Comparison of ENCODE assay signal across 12 mouse cellular contexts in genomic region chr6:85372496-85372895, GRCm38 (mm10). TPM values are rescaled to one million over a fixed set of nuclear protein-coding genes. Genes with fewer than 3 reads are reported as not detected.
A peak's percentile ranks its signal among the peaks of the same experiment; 100 is the strongest.
DNase-seq lines count a peak whose midpoint lies in the region; ATAC-seq lines count a peak whose summit lies in the region.
"Had no signal": no experiment of that assay in that cellular context is flagged by ENCODE, and none has a peak within 500 bp of the region (broad histone marks: within the 10 kb centered on the region; RNA-seq: fewer than 3 reads in every experiment).

No protein-coding gene starts in this region.

- H3K27ac ChIP-seq in kidney, embryonic 15.5 days, result no peak overlapping the region
- no peak overlapping the region for H3K27ac ChIP-seq in embryonic facial prominence, embryonic 14.5 days (replicated peaks; ENCODE audit: low read depth, low read length)
- H3K27ac ChIP-seq in heart, embryonic 13.5 days (replicated peaks), result peak overlapping the region; percentile 96
- no peak overlapping the region for H3K27ac ChIP-seq in midbrain, embryonic 13.5 days

- no peak for DNase-seq in kidney, adult 8-10 months
- DNase-seq in embryonic facial prominence, embryonic 14.5 days (ENCODE audit: low spot score), result no peak
- DNase-seq in layer of hippocampus, adult 18-20 months (ENCODE audit: low spot score in 2 of 2), result no peak
- DNase-seq: liver, postnatal 0 days had no signal

- H3K4me3 ChIP-seq in kidney, embryonic 15.5 days (replicated peaks), result peak overlapping the region; percentile 15
- H3K4me3 ChIP-seq in embryonic facial prominence, embryonic 14.5 days (ENCODE audit: low read depth, low read length), result 0 out of 2 replicates have a peak overlapping the region, but pooled peaks have one; percentile 84
- peak overlapping the region; percentile 94 for H3K4me3 ChIP-seq in heart, embryonic 13.5 days
- H3K4me3 ChIP-seq in midbrain, embryonic 13.5 days (replicated peaks), result peak overlapping the region; percentile 73; the same call in 1 of the 2 replicates

- H3K27me3 ChIP-seq in kidney, embryonic 15.5 days, result no peaks in the 10 kb centered on the region
- H3K27me3 ChIP-seq in embryonic facial prominence, embryonic 14.5 days (replicated peaks; ENCODE audit: control insufficient read depth, insufficient read depth, low read length), result no peaks in the 10 kb centered on the region
- H3K27me3 ChIP-seq in heart, embryonic 13.5 days (replicated peaks), result no peaks in the 10 kb centered on the region
- peaks cover 2% of the 10 kb centered on the region; the same call in 1 of the 2 replicates for H3K27me3 ChIP-seq in midbrain, embryonic 13.5 days

- H3K9me3 ChIP-seq in kidney, embryonic 15.5 days (replicated peaks), result no peaks in the 10 kb centered on the region
- H3K9me3 ChIP-seq in embryonic facial prominence, embryonic 14.5 days (ENCODE audit: control insufficient read depth, low read length), result no peaks in the 10 kb centered on the region
- no peaks in the 10 kb centered on the region for H3K9me3 ChIP-seq in heart, embryonic 13.5 days
- H3K9me3 ChIP-seq in midbrain, embryonic 13.5 days, result no peaks in the 10 kb centered on the region

- H3K9ac ChIP-seq in kidney, embryonic 15.5 days, result 0 out of 2 replicates have a peak overlapping the region, but pooled peaks have one; percentile 21
- peak overlapping the region; percentile 35; the same call in 1 of the 2 replicates for H3K9ac ChIP-seq in embryonic facial prominence, embryonic 14.5 days (ENCODE audit: low read depth, low read length)
- peak overlapping the region; percentile 98 for H3K9ac ChIP-seq in heart, embryonic 13.5 days
- no peak overlapping the region for H3K9ac ChIP-seq in midbrain, embryonic 13.5 days (replicated peaks)
- H3K9ac ChIP-seq: liver, postnatal 0 days had no signal

- peaks cover 62% of the 10 kb centered on the region for H3K4me1 ChIP-seq in kidney, embryonic 15.5 days
- H3K4me1 ChIP-seq in embryonic facial prominence, embryonic 14.5 days (ENCODE audit: control insufficient read depth, insufficient read depth, low read length), result peaks cover 32% of the 10 kb centered on the region
- H3K4me1 ChIP-seq in heart, embryonic 13.5 days, result peaks cover 74% of the 10 kb centered on the region
- H3K4me1 ChIP-seq in midbrain, embryonic 13.5 days (replicated peaks), result peaks cover 28% of the 10 kb centered on the region

- ATAC-seq in kidney, embryonic 15.5 days (replicated peaks; ENCODE audit: low FRiP score), result no peak
- ATAC-seq in embryonic facial prominence, embryonic 14.5 days (ENCODE audit: low read depth), result no peak
- ATAC-seq in heart, embryonic 13.5 days (ENCODE audit: extremely low read depth, insufficient number of reproducible peaks, low FRiP score, low TSS enrichment), result no peak
- ATAC-seq in midbrain, embryonic 13.5 days, result no peak
- ATAC-seq in monocyte, adult 5-6 weeks (replicated peaks; ENCODE audit: insufficient number of reproducible peaks, low FRiP score, low TSS enrichment, poor library complexity, severe bottlenecking), result no peak
- ATAC-seq in activated CD4-positive, CD25-positive, alpha-beta regulatory T cell, adult 4 months, result no peak
- ATAC-seq: liver, postnatal 0 days had no signal

- H3K36me3 ChIP-seq in kidney, embryonic 15.5 days, result no peaks in the 10 kb centered on the region
- H3K36me3 ChIP-seq in embryonic facial prominence, embryonic 14.5 days (ENCODE audit: control insufficient read depth, insufficient read depth, low read length), result no peaks in the 10 kb centered on the region
- peaks cover 15% of the 10 kb centered on the region; the same call in 1 of the 2 replicates for H3K36me3 ChIP-seq in heart, embryonic 13.5 days
- no peaks in the 10 kb centered on the region for H3K36me3 ChIP-seq in midbrain, embryonic 13.5 days

- peak overlapping the region; percentile 94 for H3K4me2 ChIP-seq in kidney, embryonic 15.5 days
- H3K4me2 ChIP-seq in embryonic facial prominence, embryonic 14.5 days (ENCODE audit: low read depth, low read length), result peak overlapping the region; percentile 79
- peak overlapping the region; percentile 75 for H3K4me2 ChIP-seq in heart, embryonic 13.5 days
- peak overlapping the region; percentile 63 for H3K4me2 ChIP-seq in midbrain, embryonic 13.5 days (replicated peaks)

- 70% methylated on average over 2 of the region's 2 CpGs for WGBS in kidney, embryonic 15.5 days
- 71% methylated on average over 2 of the region's 2 CpGs for WGBS in embryonic facial prominence, embryonic 14.5 days
- 43% methylated on average over 2 of the region's 2 CpGs for WGBS in heart, embryonic 13.5 days
- 75% methylated on average over 2 of the region's 2 CpGs for WGBS in midbrain, embryonic 13.5 days

RNA-seq across cellular contexts. Expression of gene Rab11fip5, which starts 1.9 kb away (rescaled TPM):
- polyA plus RNA-seq in kidney, embryonic 15.5 days (2015; fragmentation: Nextera tagmentation; extraction: Ambion mirVana), result 12.1 and 13.8 TPM in 2 replicates
- polyA plus RNA-seq in embryonic facial prominence, embryonic 14.5 days (2014; fragmentation: Nextera tagmentation; extraction: Ambion mirVana), result 15.1 and 15.7 TPM in 2 replicates
- 38.7 and 45.2 TPM in 2 replicates for polyA plus RNA-seq in heart, embryonic 13.5 days (2015; fragmentation: Nextera tagmentation; extraction: Ambion mirVana)
- 12.2 and 12.4 TPM in 2 replicates for polyA plus RNA-seq in midbrain, embryonic 13.5 days (2015; fragmentation: Nextera tagmentation; extraction: Ambion mirVana)
- total RNA-seq in layer of hippocampus, adult 18-20 months (2021), result 10 to 100 TPM; 60.7 to 61.2 TPM
- total RNA-seq in monocyte, adult 5-6 weeks (2017), result 1.6 to 3.0 TPM (median 1.6 TPM) in 3 replicates
- under 1 TPM; 0.15 to 0.29 TPM for polyA plus RNA-seq in activated CD4-positive, CD25-positive, alpha-beta regulatory T cell, adult 4 months (2017; shearing (Covaris generic))

RNA-seq across cellular contexts. Expression of gene Sfxn5, which starts 39.3 kb away (rescaled TPM):
- polyA plus RNA-seq in kidney, embryonic 15.5 days (2015; fragmentation: Nextera tagmentation; extraction: Ambion mirVana), result 12.4 and 12.9 TPM in 2 replicates
- 6.7 and 8.9 TPM in 2 replicates for polyA plus RNA-seq in embryonic facial prominence, embryonic 14.5 days (2014; fragmentation: Nextera tagmentation; extraction: Ambion mirVana)
- 3.3 and 4.6 TPM in 2 replicates for polyA plus RNA-seq in heart, embryonic 13.5 days (2015; fragmentation: Nextera tagmentation; extraction: Ambion mirVana)
- 12.6 and 13.4 TPM in 2 replicates for polyA plus RNA-seq in midbrain, embryonic 13.5 days (2015; fragmentation: Nextera tagmentation; extraction: Ambion mirVana)
- 100 to 1,000 TPM; 177 TPM for total RNA-seq in layer of hippocampus, adult 18-20 months (2021)
- total RNA-seq in monocyte, adult 5-6 weeks (2017), result 3.7 to 7.3 TPM (median 4.6 TPM) in 3 replicates
- polyA plus RNA-seq in activated CD4-positive, CD25-positive, alpha-beta regulatory T cell, adult 4 months (2017; shearing (Covaris generic)), result 1 to 10 TPM; 1.5 to 1.8 TPM

RNA-seq across cellular contexts. Expression of gene Noto, which starts 51.2 kb away (rescaled TPM):
- not detected in 2 replicates for polyA plus RNA-seq in kidney, embryonic 15.5 days (2015; fragmentation: Nextera tagmentation; extraction: Ambion mirVana)
- polyA plus RNA-seq in embryonic facial prominence, embryonic 14.5 days (2014; fragmentation: Nextera tagmentation; extraction: Ambion mirVana), result not detected in 2 replicates
- polyA plus RNA-seq in heart, embryonic 13.5 days (2015; fragmentation: Nextera tagmentation; extraction: Ambion mirVana), result not detected in 2 replicates
- not detected in 2 replicates for polyA plus RNA-seq in midbrain, embryonic 13.5 days (2015; fragmentation: Nextera tagmentation; extraction: Ambion mirVana)
- not detected for total RNA-seq in layer of hippocampus, adult 18-20 months (2021)
- total RNA-seq in monocyte, adult 5-6 weeks (2017), result not detected in 3 replicates
- not detected for polyA plus RNA-seq in activated CD4-positive, CD25-positive, alpha-beta regulatory T cell, adult 4 months (2017; shearing (Covaris generic))
- total RNA-seq: ES-E14; heart, postnatal 36 days had no signal
- polyA plus RNA-seq: liver, postnatal 0 days; small intestine, adult 2 months had no signal

RNA-seq across cellular contexts. Expression of gene Smyd5, which starts 59.3 kb away (rescaled TPM):
- 69.3 and 75.1 TPM in 2 replicates for polyA plus RNA-seq in kidney, embryonic 15.5 days (2015; fragmentation: Nextera tagmentation; extraction: Ambion mirVana)
- 38.1 and 43.4 TPM in 2 replicates for polyA plus RNA-seq in embryonic facial prominence, embryonic 14.5 days (2014; fragmentation: Nextera tagmentation; extraction: Ambion mirVana)
- 38.0 and 39.6 TPM in 2 replicates for polyA plus RNA-seq in heart, embryonic 13.5 days (2015; fragmentation: Nextera tagmentation; extraction: Ambion mirVana)
- 51.2 and 51.5 TPM in 2 replicates for polyA plus RNA-seq in midbrain, embryonic 13.5 days (2015; fragmentation: Nextera tagmentation; extraction: Ambion mirVana)
- total RNA-seq in layer of hippocampus, adult 18-20 months (2021), result 10 to 100 TPM; 46.9 to 49.0 TPM
- total RNA-seq in monocyte, adult 5-6 weeks (2017), result 19.5 to 21.8 TPM (median 20.2 TPM) in 3 replicates
- polyA plus RNA-seq in activated CD4-positive, CD25-positive, alpha-beta regulatory T cell, adult 4 months (2017; shearing (Covaris generic)), result 10 to 100 TPM; 21.2 to 27.0 TPM

Comparison
In these comparisons a context has a peak if more than half of its experiments do, and no peak if none do; other contexts are left out.
1. H3K4me3 ChIP-seq: peak in every context shown above with its lines; median percentile 94 in heart, embryonic 13.5 days; 84 in embryonic facial prominence, embryonic 14.5 days; 73 in midbrain, embryonic 13.5 days; 15 in kidney, embryonic 15.5 days.
2. RNA of gene Rab11fip5, which starts 1.9 kb away (polyA plus RNA-seq): 38.7 to 45.2 TPM in heart, embryonic 13.5 days, 15.1 to 15.7 TPM in embryonic facial prominence, embryonic 14.5 days, 12.1 to 13.8 TPM in kidney, embryonic 15.5 days and 12.2 to 12.4 TPM in midbrain, embryonic 13.5 days; 0.15 to 0.29 TPM in activated CD4-positive, CD25-positive, alpha-beta regulatory T cell, adult 4 months; every median in the first group is over 10 times any median in the second.
3. Peak in every context shown above with its lines, with median percentiles within 50 percentile points of each other: H3K4me2 ChIP-seq.